Mouse (Mus musculus): Measurements from ENCODE around the gene Lpp. TPM values are rescaled to one million over a fixed set of nuclear protein-coding genes. Genes with fewer than 3 reads are reported as not detected.

Gene Lpp
- total RNA-seq, 1 experiment from 2014 or later: 24.1 TPM

DNA sequence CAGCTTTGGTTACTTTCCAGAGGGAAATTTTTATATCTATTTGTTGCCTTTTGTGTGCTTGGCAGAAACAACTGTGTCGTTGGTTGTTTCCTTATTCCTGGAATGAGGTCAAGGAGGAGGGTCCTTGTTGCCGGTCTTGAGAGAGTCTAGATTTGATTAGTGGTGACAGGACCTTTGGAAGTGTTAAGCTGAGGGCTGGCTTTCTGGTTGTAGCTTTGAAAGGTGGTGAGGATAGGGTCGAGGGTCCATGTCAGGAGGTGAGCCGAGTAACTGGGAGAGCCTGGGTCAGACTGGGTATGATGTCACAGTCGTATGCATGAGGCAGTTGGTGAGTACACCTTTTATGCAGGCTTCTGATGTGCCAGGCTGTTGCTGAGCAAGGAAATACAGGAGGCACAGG, 36.4 kb downstream of the Lpp start:
- ATAC-seq (ENCODE audit: extremely low read depth, insufficient number of reproducible peaks, low FRiP score, poor library complexity, severe bottlenecking): no peak

DNA sequence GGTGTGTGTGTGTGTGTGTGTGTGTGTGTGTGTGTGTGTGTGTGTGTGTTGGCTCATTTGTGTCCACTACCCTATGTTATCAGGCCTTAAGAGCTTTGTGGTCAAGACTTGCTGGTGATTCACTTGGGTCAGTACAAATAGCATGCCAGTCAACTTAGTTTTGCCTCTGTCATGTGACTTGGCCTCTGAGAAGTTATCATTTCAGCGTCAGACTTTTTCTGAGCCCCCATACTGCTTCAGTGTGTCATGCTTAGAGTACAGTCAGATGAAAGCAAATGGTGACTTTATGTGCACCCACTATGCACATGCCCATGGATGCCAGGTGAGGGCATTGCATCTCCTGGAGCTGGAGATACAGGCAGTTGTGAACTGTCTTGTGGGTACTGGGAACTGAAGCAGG, 38.5 kb downstream of the Lpp start:
- ATAC-seq (ENCODE audit: extremely low read depth, insufficient number of reproducible peaks, low FRiP score, poor library complexity, severe bottlenecking): no peak

DNA sequence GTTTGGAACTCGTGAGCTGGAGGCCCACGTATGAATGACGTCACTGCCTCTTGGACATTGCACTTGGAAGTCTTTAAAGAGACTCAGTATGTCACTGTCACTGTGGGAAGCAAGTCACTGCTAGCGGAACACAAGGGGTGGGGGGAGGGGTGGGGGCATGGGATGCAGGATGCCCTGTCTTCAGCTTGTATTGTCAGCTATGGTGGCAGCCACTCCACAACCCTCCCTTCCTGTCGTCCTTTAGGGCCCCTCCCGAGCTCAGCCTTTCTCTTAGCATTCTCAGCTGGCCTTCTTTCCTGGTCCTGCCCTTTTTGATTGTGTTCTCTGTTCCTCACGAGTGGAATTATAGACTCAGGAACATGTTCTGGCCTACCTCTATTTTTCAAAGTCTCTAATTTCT, 40.3 kb downstream of the Lpp start:
- ATAC-seq (ENCODE audit: extremely low read depth, insufficient number of reproducible peaks, low FRiP score, poor library complexity, severe bottlenecking): no peak

DNA sequence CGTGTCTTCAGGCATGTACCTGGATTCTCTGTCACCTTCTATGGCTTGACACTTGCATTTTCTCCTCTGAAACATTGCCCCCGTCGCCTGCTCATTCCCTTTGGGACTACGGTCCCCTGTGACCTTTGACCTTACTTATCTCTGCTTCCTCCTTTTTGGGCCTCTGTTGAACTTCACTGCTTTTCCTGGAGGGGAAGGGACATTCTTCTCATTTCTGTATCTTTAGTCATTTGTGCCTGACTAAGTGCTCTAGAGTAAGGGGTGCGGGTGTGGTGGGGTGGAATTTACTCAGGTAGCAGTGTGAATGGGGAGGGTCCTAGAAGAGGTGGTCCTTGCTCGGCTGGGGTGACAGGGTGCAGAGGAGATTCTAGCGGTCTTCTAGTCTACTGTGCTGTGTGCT, 40.7 kb downstream of the Lpp start:
- no peak for ATAC-seq (ENCODE audit: extremely low read depth, insufficient number of reproducible peaks, low FRiP score, poor library complexity, severe bottlenecking)

DNA sequence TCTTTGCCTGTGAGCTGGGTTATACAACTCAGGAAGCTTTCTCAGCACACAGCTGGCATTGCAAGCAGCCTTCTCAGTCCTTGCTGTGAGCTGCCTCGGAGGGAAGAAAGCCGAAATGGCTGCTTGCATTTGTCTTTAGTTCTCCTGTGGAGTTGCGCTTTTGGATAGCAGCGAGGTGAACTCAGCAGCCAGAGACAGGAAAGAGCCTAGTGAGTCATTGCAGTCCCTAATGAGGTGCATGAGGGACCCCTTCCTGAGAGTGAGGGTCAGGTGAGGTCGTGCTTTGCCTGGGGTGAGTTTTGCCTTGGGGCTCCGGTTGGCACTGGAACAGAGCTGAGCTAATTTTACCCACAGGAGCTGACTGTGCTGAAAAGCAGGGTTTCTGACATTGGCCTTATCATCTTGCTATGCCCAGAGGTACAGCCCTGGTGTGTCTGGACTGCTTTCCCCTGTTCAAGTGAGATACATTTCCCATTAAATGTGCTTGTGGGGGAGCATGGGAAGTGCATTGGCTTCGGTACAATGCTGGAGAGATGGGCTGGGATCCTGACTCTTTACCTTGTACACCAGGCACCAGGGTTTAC, 41.3 kb downstream of the Lpp start:
- no peak for ATAC-seq (ENCODE audit: extremely low read depth, insufficient number of reproducible peaks, low FRiP score, poor library complexity, severe bottlenecking)

DNA sequence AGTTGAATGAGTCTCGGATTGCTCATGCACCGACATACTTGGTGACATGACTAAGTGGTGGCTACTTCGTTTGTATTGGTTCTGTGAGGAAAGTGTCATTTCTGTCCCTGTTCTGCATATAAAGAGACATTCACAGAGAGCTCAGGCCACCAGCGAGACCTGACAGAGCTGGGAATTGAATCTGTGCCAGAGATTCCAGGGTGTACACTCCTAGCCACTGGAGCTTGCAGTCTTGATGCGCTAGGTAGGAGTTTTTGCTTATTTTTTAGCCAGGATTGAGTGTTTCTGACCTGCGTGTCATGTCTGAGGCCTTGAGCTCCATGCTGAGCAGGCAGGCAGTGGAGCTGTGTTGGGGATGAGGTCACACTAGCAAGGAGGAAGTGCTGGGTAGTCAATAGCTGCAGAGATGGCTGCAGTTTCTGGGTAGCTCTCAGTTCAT, 41.8 kb downstream of the Lpp start:
- ATAC-seq (ENCODE audit: extremely low read depth, insufficient number of reproducible peaks, low FRiP score, poor library complexity, severe bottlenecking): peak; percentile 70

DNA sequence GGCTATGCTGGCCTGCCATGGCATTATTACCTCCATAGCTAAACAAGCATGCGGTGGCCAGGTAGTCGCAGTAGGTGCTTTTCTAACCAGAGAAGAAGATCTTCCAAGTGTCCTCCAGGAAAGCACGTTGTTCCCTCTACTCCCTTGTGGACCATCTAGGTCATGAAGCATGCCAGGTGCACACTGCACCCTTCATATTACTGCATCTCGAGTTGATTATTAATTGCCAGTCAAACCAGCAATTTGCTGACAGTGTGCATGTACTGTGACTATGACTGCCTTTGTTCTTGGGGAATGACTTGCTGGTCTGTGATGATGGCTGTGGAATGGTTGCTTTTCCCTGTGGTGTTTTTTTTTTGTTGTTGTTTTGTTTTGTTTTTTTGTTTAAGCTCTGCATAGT, 45.1 kb downstream of the Lpp start:
- ATAC-seq (ENCODE audit: extremely low read depth, insufficient number of reproducible peaks, low FRiP score, poor library complexity, severe bottlenecking): no peak

DNA sequence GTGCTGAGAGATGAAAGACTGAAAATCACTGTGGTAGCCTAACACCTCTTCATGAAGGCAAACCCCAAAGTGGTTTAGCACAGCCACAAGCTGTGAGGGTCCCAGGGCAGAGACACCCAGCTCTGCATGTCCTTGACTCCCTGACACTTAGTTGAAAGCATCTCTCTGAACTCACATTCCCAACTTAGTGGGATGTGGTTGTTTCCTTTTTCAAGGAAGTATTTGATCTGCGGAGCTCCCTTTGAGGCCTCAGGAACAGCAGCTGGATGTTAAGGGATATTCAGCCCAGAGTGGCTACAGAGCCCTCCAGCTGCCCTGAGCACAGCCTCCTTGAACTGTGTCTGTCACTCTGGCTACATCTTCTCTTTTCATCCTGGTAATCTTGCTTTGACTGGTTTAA, 48.0 kb downstream of the Lpp start:
- ATAC-seq (ENCODE audit: extremely low read depth, insufficient number of reproducible peaks, low FRiP score, poor library complexity, severe bottlenecking): no peak

DNA sequence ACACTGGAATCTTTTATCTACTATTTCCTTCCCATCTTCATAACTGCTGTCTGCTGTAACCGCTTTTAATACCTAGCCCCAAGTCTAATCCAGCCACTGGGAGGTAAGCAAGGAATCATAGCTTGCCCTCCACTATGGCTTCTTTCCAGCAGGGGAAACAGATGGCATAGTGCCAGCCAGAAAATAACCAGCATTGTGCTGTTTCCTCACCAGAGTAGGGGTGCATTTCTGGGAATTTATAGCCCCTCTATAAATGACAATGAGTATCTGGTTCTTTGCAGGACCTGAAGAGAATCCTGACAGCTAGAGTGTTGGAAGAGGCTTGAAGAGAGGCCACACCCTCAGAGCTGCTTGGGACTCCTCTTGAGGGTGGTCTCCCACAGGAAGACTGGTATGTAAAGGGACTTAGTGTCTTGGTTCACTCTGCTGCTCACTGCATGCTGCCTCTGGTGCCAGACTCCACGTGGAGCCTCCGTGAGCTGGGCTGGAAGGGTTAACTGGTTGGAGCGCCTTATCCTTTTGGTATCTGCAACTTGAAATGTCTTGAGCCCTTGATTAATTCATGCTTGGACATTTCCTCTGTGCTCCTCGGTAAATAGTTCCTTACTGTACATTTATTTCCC, 49.3 kb downstream of the Lpp start:
- ATAC-seq (ENCODE audit: extremely low read depth, insufficient number of reproducible peaks, low FRiP score, poor library complexity, severe bottlenecking): no peak

DNA sequence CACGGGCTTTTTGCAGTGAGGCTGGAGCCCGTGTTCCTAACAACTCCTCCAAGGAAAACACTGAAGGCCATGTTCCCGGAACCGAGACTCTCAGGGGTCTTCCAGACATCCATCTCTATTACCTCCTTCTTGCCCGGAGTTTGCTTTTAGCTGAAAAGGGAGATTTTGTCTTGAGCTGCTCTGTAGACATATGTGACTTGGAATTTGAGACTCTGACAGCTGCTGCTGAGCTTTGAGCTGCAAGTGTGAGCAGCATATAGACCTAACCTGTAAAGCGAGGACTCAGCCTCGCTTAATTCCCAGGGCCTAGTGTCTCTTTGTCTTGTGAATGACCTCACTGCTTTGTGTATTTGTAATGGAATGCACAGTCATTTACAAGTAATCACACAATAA, 49.8 kb downstream of the Lpp start:
- no peak for ATAC-seq (ENCODE audit: extremely low read depth, insufficient number of reproducible peaks, low FRiP score, poor library complexity, severe bottlenecking)

DNA sequence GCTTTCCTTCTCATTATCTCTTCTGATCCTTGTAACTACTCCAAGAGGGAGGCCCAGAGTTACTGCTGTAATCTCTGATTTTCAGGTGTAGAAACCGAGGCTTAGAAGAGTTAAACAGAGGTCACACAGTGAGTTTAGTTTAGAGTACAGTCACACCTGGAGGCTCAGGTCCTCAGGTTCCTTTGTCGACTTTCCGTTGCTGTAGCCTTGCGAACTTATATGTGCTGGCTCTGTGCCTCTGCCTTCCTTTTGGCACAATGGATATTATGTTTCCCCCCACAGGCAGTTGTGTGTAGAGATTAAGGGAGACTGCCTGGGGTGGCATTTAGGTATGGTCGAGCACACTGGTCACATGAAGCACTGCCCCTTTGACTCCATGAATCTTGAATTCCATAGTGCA, 50.2 kb downstream of the Lpp start:
- ATAC-seq (ENCODE audit: extremely low read depth, insufficient number of reproducible peaks, low FRiP score, poor library complexity, severe bottlenecking): no peak

DNA sequence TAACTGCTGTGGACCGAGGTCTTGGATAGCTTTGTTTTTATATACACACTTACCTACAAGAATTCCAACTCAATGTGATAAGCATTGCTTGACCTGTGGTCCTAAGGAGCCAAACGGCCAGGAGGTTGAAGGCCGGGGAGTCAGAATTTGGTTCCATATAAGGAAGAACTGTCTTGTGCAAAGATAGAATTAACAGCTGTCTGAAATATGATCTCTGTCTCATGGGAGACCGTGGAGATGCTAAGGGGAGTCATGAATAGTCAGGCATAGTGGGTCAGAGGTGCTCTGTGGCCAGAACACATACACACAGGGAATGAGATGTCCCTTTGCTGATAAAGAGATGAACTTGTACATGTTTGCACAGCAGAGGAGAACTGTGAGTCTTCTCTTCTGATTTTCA, 51.5 kb downstream of the Lpp start:
- ATAC-seq (ENCODE audit: extremely low read depth, insufficient number of reproducible peaks, low FRiP score, poor library complexity, severe bottlenecking): no peak

DNA sequence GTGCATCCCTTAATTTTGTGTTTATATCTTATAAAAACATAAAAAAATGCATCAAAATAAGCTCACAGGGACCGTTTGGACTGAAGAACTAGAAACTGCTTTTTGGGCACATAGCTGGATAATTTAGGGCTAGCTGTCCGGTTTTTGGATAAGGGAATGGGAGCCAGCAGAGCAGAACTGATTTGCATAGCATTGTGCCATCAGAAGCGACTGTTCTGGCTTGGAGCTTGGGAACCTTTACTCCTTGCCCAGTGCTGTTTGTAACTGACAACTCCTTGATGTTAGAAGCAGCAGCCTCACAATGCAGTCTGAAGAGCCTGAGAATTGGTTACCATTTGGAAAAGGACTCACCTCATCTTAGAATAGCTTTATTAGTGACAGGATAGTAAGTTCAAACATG, 52.2 kb downstream of the Lpp start:
- ATAC-seq (ENCODE audit: extremely low read depth, insufficient number of reproducible peaks, low FRiP score, poor library complexity, severe bottlenecking): no peak

DNA sequence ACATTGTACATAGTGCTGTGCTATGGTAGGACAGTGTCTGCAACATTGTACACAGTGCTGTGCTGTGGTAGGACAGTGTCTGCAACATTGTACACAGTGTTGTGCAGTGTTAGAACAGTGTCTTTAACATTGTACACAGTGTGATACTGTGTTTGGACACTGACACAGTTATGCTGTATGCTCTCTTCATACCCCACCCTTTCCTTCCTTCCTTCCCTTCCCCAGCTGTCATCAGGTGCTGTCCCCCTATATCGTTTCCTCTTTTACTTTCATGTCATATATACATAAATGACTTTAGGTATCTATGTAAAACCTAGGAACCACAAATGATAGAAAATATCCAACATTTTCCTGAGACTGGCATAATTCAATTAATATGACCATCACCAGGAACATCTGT, 53.1 kb downstream of the Lpp start:
- peak; percentile 78 for ATAC-seq (ENCODE audit: extremely low read depth, insufficient number of reproducible peaks, low FRiP score, poor library complexity, severe bottlenecking)

DNA sequence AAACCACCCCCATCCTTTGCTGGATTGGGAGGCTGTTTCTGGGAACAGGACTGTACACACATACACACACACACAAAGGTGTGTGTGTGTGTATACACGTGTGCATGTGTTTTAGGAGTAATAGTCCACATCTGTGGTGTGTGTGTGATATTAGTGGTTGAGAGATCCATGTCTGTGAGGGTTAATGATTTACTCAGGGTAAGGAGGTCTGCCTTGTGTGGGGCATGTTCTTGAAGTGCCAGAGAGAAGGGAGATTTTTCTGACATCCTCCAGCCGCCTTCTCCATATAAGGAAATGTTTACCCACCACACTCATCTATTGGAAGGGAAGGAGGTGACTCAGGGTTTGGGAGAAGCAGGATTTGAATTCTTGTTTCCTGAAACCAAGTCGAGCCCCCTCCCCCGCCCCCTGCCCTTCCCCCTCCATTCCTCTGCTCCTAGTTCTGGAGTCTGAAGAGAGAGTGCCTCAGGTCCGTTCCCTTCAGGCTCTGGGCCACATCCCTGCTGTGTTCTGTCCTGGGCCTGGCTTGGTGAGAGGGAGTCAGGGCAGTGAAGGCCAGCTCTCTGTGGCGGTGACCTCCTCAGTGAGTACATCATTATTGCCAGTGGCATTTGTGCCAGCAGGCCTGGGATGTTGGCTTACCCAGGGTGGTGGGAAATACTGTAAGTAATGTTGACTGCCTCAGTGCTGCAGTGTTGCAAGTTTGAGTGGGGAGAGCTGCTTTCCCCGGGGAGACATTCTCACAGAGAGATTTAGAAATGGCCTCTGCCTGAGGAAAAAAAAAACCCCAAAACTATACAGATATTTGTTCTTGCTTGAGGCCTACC, 54.6 kb downstream of the Lpp start:
- no peak for ATAC-seq (ENCODE audit: extremely low read depth, insufficient number of reproducible peaks, low FRiP score, poor library complexity, severe bottlenecking)

DNA sequence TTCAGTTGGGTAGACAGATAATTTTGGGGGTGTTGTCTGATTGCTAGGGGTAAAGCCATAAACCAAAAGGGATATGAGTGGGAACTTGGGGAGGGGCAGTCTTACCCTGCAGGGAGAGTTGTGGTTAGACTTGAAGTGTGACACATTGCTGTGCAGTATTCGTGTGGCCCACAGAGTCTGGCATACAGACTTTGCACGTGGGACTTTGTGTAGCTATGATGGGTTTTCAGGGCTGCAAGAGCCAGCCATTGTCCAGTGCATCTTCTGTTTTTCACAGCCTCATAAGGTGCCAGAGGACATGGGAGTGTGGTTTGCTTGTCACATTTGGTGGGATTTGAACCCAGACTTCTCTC, 55.2 kb downstream of the Lpp start:
- no peak for ATAC-seq (ENCODE audit: extremely low read depth, insufficient number of reproducible peaks, low FRiP score, poor library complexity, severe bottlenecking)

DNA sequence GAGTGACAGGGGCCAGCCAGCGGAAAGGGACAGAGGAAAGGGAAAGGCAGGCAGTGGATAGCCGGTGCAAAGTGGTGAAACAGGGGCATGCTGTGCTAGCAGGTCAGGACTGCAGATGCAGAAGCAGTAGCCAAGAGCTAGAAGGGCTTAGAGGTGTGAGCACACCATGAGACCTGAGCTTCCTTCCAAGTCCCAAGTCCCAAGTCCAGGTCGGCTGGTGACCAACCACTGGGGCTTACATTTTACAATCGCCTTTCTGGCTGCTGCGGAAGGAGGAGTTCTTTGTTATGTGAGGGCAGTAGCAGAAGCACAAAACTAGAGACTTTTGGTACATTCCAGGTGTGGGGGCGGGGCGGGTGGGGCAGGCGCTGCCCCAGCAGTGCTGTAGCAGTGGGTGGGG, 56.5 kb downstream of the Lpp start:
- no peak for ATAC-seq (ENCODE audit: extremely low read depth, insufficient number of reproducible peaks, low FRiP score, poor library complexity, severe bottlenecking)

DNA sequence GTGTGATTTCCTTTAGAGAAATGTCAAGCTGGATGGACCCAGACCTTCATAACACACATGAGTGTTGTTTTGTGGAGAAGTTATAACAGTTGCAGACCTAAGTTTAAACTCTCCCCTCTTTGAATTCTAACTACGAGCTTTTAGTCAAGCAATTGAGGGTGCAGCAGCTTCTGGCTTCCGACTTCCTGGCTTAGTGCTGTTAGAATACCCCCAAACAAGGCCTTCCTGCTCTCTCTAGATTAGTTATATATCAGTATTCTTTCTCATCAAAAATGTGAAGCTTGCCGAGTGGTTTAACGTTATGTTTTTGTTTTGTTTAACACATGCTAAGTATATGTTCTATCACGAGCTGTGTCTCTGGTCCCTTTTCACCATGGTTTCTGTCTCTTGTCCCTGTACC, 56.9 kb downstream of the Lpp start:
- ATAC-seq (ENCODE audit: extremely low read depth, insufficient number of reproducible peaks, low FRiP score, poor library complexity, severe bottlenecking): no peak

DNA sequence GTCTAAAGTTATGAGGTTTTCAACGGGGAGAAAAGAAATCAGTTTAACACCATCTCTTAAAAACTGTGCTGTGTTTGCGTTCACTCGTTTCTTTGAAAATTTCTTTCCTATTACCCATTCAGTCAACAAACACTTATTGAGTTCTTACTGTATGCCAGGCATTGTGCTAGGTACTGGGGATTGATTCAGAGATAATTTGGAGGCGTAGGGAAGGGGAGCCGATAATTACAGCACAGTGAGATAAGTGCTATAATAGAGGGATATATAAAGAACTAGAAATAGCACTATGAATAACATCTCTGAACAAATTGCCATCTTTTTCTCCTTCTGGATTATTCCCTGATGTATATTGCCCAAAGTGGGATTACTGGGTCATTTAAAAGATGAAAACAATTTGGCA, 57.8 kb downstream of the Lpp start:
- ATAC-seq (ENCODE audit: extremely low read depth, insufficient number of reproducible peaks, low FRiP score, poor library complexity, severe bottlenecking): no peak

DNA sequence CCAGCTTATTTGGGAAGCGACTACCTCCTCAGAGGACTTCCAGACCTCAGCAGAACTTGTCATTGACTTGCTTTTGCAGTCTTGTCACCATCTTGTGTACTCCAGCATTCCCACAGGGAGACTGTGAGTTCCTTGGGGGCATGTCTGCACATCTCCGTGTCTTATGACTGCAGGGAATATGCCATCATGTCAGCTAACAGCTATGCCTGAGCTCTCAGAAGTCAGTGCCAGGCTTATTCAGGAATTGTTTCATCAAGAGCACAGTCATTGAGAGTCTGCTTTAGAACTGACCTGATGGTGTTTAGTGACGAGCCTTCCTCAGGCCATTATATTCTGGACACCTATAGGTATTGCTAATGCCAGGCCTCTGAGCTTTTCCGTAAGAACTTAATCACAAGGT, 60.2 kb downstream of the Lpp start:
- no peak for ATAC-seq (ENCODE audit: extremely low read depth, insufficient number of reproducible peaks, low FRiP score, poor library complexity, severe bottlenecking)

DNA sequence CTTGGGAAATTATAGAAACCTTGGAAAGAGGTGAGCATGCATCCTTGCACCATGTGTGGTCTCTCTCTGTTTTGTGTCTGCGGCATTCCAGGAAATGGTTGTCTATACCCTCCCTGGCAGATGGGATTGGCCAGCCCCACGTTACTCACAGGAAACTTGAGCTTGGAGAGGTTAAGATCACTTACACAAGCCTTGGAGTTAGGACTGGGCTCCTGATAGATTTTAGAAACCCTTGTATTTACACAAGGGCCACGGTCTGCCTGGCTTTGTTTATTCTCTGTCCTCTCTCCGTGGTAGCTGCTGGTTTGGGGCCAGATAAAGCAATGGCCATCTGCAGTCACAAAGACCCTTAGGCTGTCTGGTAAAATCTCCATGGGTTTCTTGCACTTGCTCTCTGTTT, 61.2 kb downstream of the Lpp start:
- no peak for ATAC-seq (ENCODE audit: extremely low read depth, insufficient number of reproducible peaks, low FRiP score, poor library complexity, severe bottlenecking)
